Mouse (Mus musculus) spleen, adult 2 months (tissue): ENCODE measurements at regions not wholly inside any gene's neighbourhood (a gene's known extent, or its start where the extent isn't known, plus 50 kb on each side); places are given as distances from the start of the nearest gene placed in this dataset.

Experiments
- CTCF ChIP-seq: fragments of 200-500 bp; IDR thresholded peaks from 2 replicates; pipeline ENCODE4 v1.5.1; 2011; ENCODE audit warnings: mild to moderate bottlenecking, inconsistent platforms; ENCODE audit not compliant: insufficient read depth, insufficient read length, insufficient replicate concordance; ENCODE audit errors: extremely low read depth
- POLR2A ChIP-seq: fragments of 200-500 bp; IDR thresholded peaks from 2 replicates; pipeline ENCODE4 v1.6.1; 2011; ENCODE audit warnings: low read depth, low read length, inconsistent platforms

DNA sequence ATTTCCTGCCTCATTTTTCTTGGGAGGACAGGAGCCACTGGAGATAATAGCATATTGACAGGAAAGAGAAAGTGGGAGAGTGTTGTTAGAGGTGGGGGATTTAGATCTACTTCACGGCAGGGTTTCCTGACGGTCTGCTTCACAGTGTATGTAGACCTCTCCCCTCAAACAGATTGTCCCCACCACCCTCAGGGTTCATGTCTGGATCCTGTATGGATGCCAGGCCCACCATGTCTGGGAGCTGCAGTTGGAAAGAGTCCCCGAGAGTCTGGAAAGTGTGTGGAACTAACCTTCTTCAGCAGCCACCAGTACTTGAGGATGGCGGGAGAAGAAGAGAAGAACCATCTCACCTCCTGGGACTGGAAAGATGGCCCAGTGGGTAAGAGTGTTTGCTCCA lies 53.0 kb upstream of the Ctbp2 start:
- TF ChIP-seq POLR2A (no peak), CTCF (no peak)
